Mouse (Mus musculus) splenic B cell, adult 2 months (primary cell): Measurements from ENCODE around the gene Gm17364.
A peak's percentile ranks its signal among the peaks of the same experiment; 100 is the strongest.
"Not testable (repeated sequence)": the region's sequence is repeated elsewhere in the genome, so short reads cannot be mapped to it uniquely, and the experiment has no call there.

Experiments used
- DNase-seq: peaks from one replicate; pipeline ENCODE4 v3.0.0-alpha.2; 2011; ENCODE audit warnings: low read depth, low spot score
- H3K27me3 ChIP-seq: 2 replicates; pipeline ENCODE4 v1.6.1; 2012; ENCODE audit warnings: mild to moderate bottlenecking, low read length, moderate library complexity, mixed read lengths; ENCODE audit not compliant: control insufficient read depth, poor library complexity, insufficient read depth, severe bottlenecking
- H3K36me3 ChIP-seq: 2 replicates; pipeline ENCODE4 v1.6.1; 2012; ENCODE audit warnings: mild to moderate bottlenecking, low read length, moderate library complexity, mixed read lengths; ENCODE audit not compliant: control insufficient read depth, poor library complexity, insufficient read depth, severe bottlenecking

The Gm17364 gene

GRCm38 (mm10) chr13:41263304-41264006 is 10.3 kb downstream of the Gm17364 start:
- no peaks in the 10 kb centered on the region for H3K27me3 ChIP-seq
- DNase-seq = no peak
- no peaks in the 10 kb centered on the region for H3K36me3 ChIP-seq

- not testable (repeated sequence) for H3K27me3 ChIP-seq, H3K36me3 ChIP-seq, DNase-seq
Measured at GRCm38 (mm10) chr13:41261617-41262016, 12.2 kb downstream of the Gm17364 start.

GRCm38 (mm10) chr13:41257851-41258250 is 15.9 kb downstream of the Gm17364 start:
- DNase-seq = no peak
- Histone ChIP-seq H3K36me3 (no peaks in the 10 kb centered on the region), H3K27me3 (no peaks in the 10 kb centered on the region)

DNA sequence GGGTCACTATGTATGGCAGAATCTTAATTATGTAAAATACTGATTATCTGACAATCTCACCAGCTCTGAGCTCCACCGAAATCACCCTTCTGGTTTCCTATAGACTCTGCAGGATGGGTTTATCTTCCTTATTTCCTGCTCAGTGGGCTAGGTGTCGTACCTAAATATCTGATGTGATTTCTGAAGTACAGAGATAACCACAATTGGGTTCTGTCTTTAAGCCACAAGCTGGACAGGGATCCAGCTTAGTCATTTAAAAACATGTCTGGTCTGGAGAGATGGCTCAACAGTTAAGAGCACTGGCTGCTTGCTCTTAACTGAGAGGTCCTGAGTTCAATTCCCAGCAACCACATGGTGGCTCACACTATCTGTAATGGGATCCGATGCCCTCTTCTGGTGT is 16.8 kb downstream of the Gm17364 start:
- H3K36me3 ChIP-seq = no peaks in the 10 kb centered on the region
- no peak for DNase-seq

DNA sequence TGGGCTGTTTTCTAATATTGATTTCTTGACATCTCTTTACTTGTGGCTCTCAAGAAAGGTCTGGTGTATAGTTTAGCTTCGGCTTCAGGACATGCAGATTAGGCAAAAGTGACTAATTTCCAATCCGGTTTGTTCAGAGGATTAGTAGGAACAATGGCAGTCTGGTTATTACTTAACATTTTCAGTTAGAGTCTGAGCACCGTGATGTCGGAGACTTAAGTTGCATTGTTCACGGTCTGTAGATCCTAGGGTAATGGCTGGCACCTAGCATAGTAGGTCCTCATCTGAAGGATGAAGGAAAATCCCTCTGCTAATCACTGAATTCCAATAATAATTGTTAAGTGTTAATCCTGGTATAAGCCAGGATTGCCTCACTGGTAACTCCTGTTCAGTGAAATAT is 17.7 kb downstream of the Gm17364 start:
- no peaks in the 10 kb centered on the region for H3K36me3 ChIP-seq
- H3K27me3 ChIP-seq = no peaks in the 10 kb centered on the region
- DNase-seq = no peak

More for the DNA sequence above, 16.8 kb downstream of the Gm17364 start:
- H3K27me3 ChIP-seq = no peaks in the 10 kb centered on the region

DNA sequence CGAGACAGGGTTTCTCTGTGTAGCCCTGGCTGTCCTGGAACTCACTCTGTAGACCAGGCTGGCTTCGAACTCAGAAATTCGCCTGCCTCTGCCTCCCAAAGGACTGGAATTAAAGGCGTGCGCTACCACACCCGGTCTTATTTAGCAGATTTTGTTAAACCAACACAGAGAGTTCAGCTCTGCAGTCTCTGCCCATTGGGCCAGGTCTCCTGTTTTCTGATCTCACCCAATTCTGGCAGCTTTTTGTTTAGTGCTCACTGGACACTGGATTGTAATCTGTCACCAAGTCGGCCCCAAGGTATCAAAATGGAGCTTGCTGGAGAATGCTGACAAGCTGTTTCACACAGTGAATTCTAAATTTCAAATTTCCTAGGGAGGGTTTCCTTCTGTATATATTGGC is 21.0 kb downstream of the Gm17364 start:
- DNase-seq = no peak
- H3K27me3 ChIP-seq = no peaks in the 10 kb centered on the region

GRCm38 (mm10) chr13:41252141-41252540 is 21.6 kb downstream of the Gm17364 start:
- DNase-seq = no peak
- Histone ChIP-seq H3K36me3 (no peaks in the 10 kb centered on the region), H3K27me3 (no peaks in the 10 kb centered on the region)

More for the DNA sequence above, 21.0 kb downstream of the Gm17364 start:
- H3K36me3 ChIP-seq = no peaks in the 10 kb centered on the region

GRCm38 (mm10) chr13:41251667-41252066 is 22.1 kb downstream of the Gm17364 start:
- Histone ChIP-seq H3K36me3 (no peaks in the 10 kb centered on the region), H3K27me3 (no peaks in the 10 kb centered on the region)
- no peak for DNase-seq

- not testable (repeated sequence) for H3K36me3 ChIP-seq, H3K27me3 ChIP-seq, DNase-seq
Measured at GRCm38 (mm10) chr13:41251232-41251631, 22.5 kb downstream of the Gm17364 start.

DNA sequence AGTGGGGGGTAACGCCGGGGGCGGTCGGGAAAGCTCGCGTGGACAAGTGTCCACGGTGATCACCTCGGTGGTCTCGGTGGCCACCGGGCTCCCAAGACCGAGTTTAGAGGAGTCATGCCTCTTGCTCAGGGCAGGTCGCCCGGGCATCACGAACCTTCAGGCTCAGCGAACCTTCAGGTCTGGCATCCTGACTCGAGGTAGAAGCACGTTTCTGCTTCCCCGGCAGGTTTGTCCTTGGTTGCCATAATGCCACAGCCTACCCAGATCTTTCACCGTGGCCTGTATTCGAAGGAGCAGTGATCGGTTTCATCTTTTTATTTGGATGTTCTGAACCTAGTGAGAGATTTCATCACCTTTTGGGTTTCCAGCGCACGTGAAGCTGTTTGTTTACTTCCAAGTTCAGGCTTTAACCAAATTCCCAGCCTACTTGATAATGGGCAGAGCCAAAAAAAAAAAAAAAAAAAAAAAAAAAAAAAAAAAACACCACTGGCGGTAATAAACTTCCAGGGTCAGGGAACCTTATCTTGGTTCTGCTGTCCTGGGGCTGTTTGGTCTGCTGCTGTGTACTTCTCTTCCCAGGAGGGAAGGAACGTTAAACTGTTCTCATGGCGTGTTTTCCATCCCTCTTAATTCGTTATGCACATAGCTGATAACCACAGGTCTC is 23.3 kb downstream of the Gm17364 start:
- no peak for DNase-seq
- no peaks in the 10 kb centered on the region for H3K27me3 ChIP-seq
- H3K36me3 ChIP-seq = no peaks in the 10 kb centered on the region

DNA sequence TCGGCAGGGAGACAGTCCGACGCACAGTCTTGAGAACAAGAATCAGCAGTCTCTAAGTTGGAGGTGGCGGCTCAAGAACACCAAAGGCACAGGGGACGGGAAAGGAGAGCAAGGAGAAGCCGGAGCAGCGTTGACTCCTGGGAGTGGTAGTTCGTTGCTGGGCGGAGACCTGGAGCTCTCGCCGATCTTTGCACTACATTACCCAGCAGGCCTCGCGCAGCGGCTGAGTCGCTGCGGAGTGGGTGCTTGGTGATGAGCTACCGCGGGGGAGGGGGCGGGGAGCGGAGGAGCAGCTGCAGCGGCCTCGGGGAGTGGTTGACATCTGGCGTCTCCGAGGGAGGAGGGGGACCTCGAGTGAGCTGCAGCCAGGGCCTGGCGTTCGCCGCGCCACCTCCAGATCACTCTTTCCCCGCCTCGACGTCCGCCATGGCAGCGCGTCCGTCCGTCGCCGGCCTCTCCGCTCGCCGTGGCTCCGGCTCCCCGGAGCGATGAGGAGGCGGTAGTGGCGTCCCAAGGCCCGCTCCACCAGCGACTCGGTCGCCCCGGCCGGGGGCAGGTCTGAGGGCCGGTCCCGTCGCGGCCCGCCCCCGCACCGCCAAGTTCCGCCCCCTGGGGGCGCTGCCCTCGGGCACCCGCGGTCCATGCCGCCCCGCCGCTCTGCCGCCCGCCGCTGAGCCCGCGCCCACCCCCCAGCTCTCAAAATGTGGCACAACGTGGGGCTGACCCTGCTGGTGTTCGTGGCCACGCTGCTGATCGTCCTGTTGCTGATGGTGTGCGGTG is 24.0 kb downstream of the Gm17364 start, which contains the start of gene Smim13:
Gene Smim13, plus strand, starts transcription at position 307 of the 780 bp plus-strand sequence.
- Histone ChIP-seq H3K36me3 (no peaks in the 10 kb centered on the region), H3K27me3 (no peaks in the 10 kb centered on the region)
- peak; percentile 96 for DNase-seq

- Histone ChIP-seq H3K27me3 (no peaks in the 10 kb centered on the region), H3K36me3 (no peaks in the 10 kb centered on the region)
- peak; percentile 58 for DNase-seq
Measured at GRCm38 (mm10) chr13:41248751-41249520, 24.8 kb downstream of the Gm17364 start.

GRCm38 (mm10) chr13:41244306-41244830 is 29.4 kb downstream of the Gm17364 start:
- no peak for DNase-seq
- H3K36me3 ChIP-seq = no peaks in the 10 kb centered on the region
- no peaks in the 10 kb centered on the region for H3K27me3 ChIP-seq

DNA sequence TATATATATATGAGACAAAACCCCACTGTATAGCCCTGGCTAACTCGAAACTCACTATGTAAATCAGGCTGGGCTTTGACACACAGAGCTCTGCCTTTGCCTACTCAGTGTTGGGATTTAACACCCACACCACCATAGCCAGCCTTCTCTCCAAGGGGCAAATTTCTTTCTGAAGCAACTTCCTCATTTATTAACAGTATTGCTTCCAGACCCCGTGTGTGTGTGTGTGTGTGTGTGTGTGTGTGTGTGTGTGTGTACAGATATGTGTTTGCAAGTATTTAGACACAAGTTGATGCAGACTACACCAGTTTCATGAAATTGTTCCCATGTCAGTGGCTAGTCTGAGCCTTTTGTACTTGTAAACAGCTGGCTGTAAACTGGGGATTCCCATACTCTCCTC is 32.2 kb downstream of the Gm17364 start:
- DNase-seq = peak; percentile 12
- H3K27me3 ChIP-seq = no peaks in the 10 kb centered on the region

More for the DNA sequence above, 32.2 kb downstream of the Gm17364 start:
- H3K36me3 ChIP-seq = no peaks in the 10 kb centered on the region
